12 mouse cellular contexts compared by ENCODE assay signal in the genomic region with DNA sequence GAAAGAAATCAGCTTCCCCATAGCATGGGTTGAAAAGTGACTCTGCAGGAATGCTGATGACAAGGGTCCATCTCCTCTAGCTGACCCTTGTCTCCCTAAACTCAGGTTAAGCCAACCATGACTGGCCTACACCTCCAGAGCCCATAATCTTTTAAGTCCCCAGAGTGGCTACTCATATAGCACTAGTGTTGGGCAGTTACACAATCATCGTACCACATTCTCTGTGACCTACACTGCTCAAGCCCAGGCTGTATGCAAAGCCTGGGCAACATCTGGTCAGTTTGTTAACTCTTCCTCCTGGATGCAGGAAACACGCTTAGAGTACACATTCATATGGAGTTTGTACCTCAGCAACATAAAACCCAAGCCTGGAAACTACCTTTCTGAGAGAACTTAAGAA. TPM values are rescaled to one million over a fixed set of nuclear protein-coding genes. Genes with fewer than 3 reads are reported as not detected.
A peak's percentile ranks its signal among the peaks of the same experiment; 100 is the strongest.
DNase-seq lines count a peak whose midpoint lies in the region; ATAC-seq and TF ChIP-seq lines count a peak whose summit lies in the region.
"Had no signal": no experiment of that assay in that cellular context is flagged by ENCODE, and none has a peak within 500 bp of the region (broad histone marks: within the 10 kb centered on the region; RNA-seq: fewer than 3 reads in every experiment).

No protein-coding gene starts in this region.

- no peak for DNase-seq in kidney, postnatal 25 days
- no peak for DNase-seq in lung, embryonic 14.5 days
- DNase-seq in lung, postnatal 4 days, result no peak
- DNase-seq in embryonic facial prominence, embryonic 10.5 days (ENCODE audit: low spot score), result peak; percentile 6
- no peak for DNase-seq in retina, embryonic 14.5 days (ENCODE audit: low spot score)

- no peak overlapping the region for H3K9ac ChIP-seq in kidney, embryonic 15.5 days
- no peak overlapping the region for H3K9ac ChIP-seq in lung, embryonic 14.5 days
- H3K9ac ChIP-seq: embryonic facial prominence, embryonic 13.5 days; forebrain, embryonic 12.5 days; heart, embryonic 13.5 days; hindbrain, embryonic 12.5 days had no signal

- WGBS in kidney, embryonic 15.5 days, result 56% methylated on average over 2 of the region's 2 CpGs
- 71% methylated on average over 2 of the region's 2 CpGs for WGBS in lung, embryonic 14.5 days
- WGBS in embryonic facial prominence, embryonic 10.5 days, result 59% methylated on average over 2 of the region's 2 CpGs

- H3K4me1 ChIP-seq in kidney, embryonic 15.5 days, result peaks cover 21% of the 10 kb centered on the region
- H3K4me1 ChIP-seq in lung, embryonic 14.5 days (ENCODE audit: insufficient read depth), result no peaks in the 10 kb centered on the region
- H3K4me1 ChIP-seq in embryonic facial prominence, embryonic 10.5 days, result peaks cover 29% of the 10 kb centered on the region

- H3K27ac ChIP-seq in kidney, embryonic 15.5 days, result no peak overlapping the region
- H3K27ac ChIP-seq in lung, embryonic 14.5 days (ENCODE audit: low read depth), result no peak overlapping the region
- H3K27ac ChIP-seq in embryonic facial prominence, embryonic 10.5 days (replicated peaks), result no peak overlapping the region
- H3K27ac ChIP-seq: embryonic facial prominence, embryonic 13.5 days; forebrain, embryonic 12.5 days; heart, embryonic 13.5 days; hindbrain, embryonic 12.5 days had no signal

- ATAC-seq in kidney, embryonic 15.5 days (replicated peaks; ENCODE audit: low FRiP score), result peak; percentile 52; the same call in 1 of the 2 replicates
- ATAC-seq in lung, embryonic 14.5 days (ENCODE audit: insufficient read depth), result peak; percentile 41; the same call in 1 of the 2 replicates
- ATAC-seq in granulocyte monocyte progenitor cell, adult 5-6 weeks (replicated peaks; ENCODE audit: poor library complexity, severe bottlenecking), result peak; percentile 35; the same call in 1 of the 2 replicates

- no peak for TF ChIP-seq CTCF in lung, embryonic 14.5 days (IDR thresholded peaks at IDR 0.05; ENCODE audit: low read depth)

- no peak overlapping the region for H3K4me2 ChIP-seq in kidney, embryonic 15.5 days
- no peak overlapping the region for H3K4me2 ChIP-seq in lung, embryonic 14.5 days
- H3K4me2 ChIP-seq: forebrain, embryonic 12.5 days; heart, embryonic 13.5 days had no signal

- H3K27me3 ChIP-seq in kidney, embryonic 15.5 days, result no peaks in the 10 kb centered on the region
- no peaks in the 10 kb centered on the region for H3K27me3 ChIP-seq in lung, embryonic 14.5 days (ENCODE audit: insufficient read depth, low read length)
- peaks cover 13% of the 10 kb centered on the region for H3K27me3 ChIP-seq in embryonic facial prominence, embryonic 10.5 days (replicated peaks; ENCODE audit: low read depth, poor library complexity, severe bottlenecking)
- H3K27me3 ChIP-seq: embryonic facial prominence, embryonic 13.5 days; heart, embryonic 13.5 days; hindbrain, embryonic 12.5 days had no signal

- peaks cover 11% of the 10 kb centered on the region; the same call in 1 of the 2 replicates for H3K36me3 ChIP-seq in kidney, embryonic 15.5 days
- H3K36me3 ChIP-seq in lung, embryonic 14.5 days (ENCODE audit: insufficient read depth), result peaks cover 11% of the 10 kb centered on the region
- peaks cover 7% of the 10 kb centered on the region; the same call in 1 of the 2 replicates for H3K36me3 ChIP-seq in embryonic facial prominence, embryonic 10.5 days (replicated peaks)
- H3K36me3 ChIP-seq: forebrain, embryonic 12.5 days; hindbrain, embryonic 12.5 days had no signal

- H3K4me3 ChIP-seq in kidney, embryonic 15.5 days (replicated peaks), result no peak overlapping the region
- H3K4me3 ChIP-seq in lung, embryonic 14.5 days (ENCODE audit: low read depth, low read length), result no peak overlapping the region
- no peak overlapping the region for H3K4me3 ChIP-seq in embryonic facial prominence, embryonic 10.5 days
- H3K4me3 ChIP-seq: embryonic facial prominence, embryonic 13.5 days; forebrain, embryonic 12.5 days; heart, embryonic 13.5 days; hindbrain, embryonic 12.5 days had no signal

- no peaks in the 10 kb centered on the region for H3K9me3 ChIP-seq in kidney, embryonic 15.5 days (replicated peaks)
- H3K9me3 ChIP-seq in lung, embryonic 14.5 days (ENCODE audit: low read depth, low read length), result no peaks in the 10 kb centered on the region
- H3K9me3 ChIP-seq in embryonic facial prominence, embryonic 10.5 days, result no peaks in the 10 kb centered on the region
- H3K9me3 ChIP-seq: embryonic facial prominence, embryonic 13.5 days; forebrain, embryonic 12.5 days; G1E; heart, embryonic 13.5 days; hindbrain, embryonic 12.5 days had no signal

RNA-seq across cellular contexts. Expression of a gene that starts 34.9 kb away (rescaled TPM):
- 480 and 483 TPM in 2 replicates for polyA plus RNA-seq in kidney, embryonic 15.5 days (2015; fragmentation: Nextera tagmentation; extraction: Ambion mirVana)
- 483 and 491 TPM in 2 replicates for polyA plus RNA-seq in lung, embryonic 14.5 days (2014; fragmentation: Nextera tagmentation; extraction: Ambion mirVana)
- 474 and 482 TPM in 2 replicates for polyA plus RNA-seq in embryonic facial prominence, embryonic 10.5 days (2016; fragmentation: Nextera tagmentation; extraction: Ambion mirVana)
- 58.3 and 66.0 TPM in 2 replicates for total RNA-seq in granulocyte monocyte progenitor cell, adult 5-6 weeks (2014; fragmentation: Nextera tagmentation)
- 28.0 and 50.9 TPM in 2 replicates for total RNA-seq in granulocyte monocyte progenitor cell, adult 5-6 weeks (2017)
- polyA plus RNA-seq: G1E had no signal
